Mouse (Mus musculus): ENCODE measurements around the gene Sod3.

Gene Sod3

DNA sequence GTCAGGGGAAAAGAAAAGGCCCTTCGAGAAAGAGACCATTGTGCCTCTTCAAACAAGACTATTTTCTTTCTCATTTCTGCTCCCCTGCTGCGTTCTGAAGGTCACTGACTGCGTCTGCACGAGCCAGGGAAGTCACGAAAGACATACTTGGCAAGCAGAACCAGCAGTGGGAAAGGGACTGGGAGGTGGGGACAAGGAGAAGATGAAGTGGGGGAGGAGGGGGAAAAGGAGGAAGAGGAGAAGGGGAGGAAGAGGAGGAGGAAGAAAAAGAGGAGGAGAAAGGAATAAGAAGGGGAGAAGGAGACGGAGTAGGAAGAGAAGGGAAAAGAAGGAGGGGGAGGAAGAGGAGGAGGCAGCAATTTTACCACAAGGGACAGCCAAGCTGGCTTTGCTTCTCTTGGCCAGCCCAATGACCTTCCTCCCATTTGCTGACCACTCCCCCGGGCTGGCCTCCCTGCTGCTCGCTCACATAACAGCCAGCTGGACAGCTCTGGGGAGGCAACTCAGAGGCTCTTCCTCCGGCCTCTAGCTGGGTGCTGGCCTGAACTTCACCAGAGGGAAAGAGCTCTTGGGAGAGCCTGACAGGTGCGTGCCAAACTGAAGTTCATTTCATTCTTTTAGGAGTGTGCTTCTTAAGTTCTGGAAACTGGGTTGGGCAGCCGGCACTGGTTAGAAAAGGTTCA, at the start of gene Sod3:
Sod3 (plus strand) TSS at position 324 of the 683 bp plus-strand sequence.
- DNase-seq: no peak

DNA sequence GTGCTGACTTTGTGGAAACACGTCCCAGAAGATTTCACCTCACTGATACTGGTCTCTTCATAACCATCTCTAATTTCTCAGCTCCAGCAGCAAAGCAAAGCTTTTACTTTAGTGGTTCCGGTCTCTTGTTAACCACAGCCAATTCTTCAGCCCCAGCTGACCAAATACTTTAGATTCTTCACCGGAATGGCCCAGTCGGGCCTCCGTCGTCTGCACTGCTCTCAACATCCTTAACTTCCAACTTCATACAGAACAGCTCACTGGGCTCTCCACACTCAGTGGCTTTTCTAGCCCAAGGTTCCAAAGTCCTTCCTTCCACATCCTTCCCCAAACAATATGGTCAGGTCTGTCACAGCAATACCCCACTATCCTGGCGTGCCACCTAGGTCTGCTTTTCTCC, 46.7 kb upstream of the Sod3 start:
- DNase-seq: no peak

DNA sequence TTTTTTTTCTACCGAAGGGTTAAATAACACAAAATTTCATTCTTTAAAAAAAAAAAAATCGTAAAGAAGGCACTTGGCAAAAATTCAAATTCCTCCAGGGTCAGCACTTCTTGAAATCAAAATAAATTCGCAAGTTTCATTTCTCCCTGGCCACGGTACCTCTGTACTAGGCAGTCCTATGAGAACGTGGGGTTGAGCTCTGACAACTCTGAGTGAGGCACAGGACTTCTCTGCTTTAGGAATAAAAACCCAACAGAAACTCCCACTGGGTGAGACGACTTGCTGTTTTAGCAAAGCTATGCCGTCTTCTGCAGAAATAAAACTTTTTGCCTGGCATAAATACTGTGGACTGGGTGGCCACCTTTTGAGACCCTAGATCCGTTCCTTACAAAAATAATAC, 44.1 kb upstream of the Sod3 start:
- DNase-seq: no peak

DNA sequence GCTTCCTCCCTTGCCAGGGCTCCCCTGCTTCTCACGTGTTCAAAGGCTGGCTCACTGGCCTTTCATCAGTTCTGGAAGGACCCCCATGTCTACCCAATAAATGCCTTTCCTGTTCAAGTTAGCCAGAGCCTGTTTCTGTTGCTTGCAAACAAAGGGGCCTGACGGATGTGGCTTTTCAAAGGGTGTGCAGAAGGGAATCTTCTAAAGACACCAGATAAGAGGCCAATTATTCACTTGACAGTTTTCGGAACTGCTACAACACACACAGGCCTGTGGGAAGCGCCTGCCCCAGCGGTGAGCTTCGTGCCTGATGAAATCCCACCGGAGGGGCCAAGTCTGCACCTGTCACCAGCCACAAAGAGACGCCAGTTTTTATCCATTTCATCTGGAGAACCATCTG, 31.5 kb upstream of the Sod3 start:
- peak; percentile 8 for DNase-seq

DNA sequence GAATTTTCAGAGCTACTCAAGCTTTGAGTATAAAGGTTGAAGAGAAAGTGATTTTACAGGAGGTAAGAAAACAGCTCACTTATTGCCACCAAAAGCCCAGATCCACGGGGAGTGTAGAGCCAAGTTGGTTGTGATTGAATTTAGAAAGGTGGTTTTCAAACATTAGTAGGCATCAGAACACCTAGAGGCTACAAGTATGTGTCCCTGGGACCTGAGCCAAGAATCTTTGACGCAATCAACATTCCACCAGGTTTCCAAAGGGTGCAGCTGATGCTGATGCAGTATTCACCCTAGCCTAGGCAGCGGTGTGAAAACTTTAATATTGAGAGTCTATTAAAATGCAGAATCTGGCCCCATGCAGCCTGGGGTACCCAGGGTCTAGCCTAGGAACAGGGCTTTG, 28.0 kb upstream of the Sod3 start:
- DNase-seq: no peak

DNA sequence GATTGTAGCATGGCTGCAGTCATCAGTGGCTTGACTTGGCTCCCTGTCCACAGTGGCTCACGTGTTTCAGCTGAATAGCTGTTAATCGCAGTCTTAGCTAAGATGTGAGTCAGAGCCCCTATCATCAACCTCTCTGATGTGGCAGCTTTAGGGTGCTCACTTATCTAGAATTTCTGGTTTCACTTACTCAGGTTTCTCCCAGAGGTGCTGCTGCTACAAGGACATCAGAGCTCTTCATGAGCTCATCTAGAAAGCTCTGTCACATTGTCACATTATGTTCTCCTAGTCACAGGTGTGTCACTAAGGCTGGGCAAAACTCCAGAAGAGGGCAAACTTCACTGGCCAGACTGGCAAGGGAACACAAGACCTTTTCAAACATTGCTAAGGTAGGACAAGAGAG, 24.5 kb upstream of the Sod3 start:
- no peak for DNase-seq

DNA sequence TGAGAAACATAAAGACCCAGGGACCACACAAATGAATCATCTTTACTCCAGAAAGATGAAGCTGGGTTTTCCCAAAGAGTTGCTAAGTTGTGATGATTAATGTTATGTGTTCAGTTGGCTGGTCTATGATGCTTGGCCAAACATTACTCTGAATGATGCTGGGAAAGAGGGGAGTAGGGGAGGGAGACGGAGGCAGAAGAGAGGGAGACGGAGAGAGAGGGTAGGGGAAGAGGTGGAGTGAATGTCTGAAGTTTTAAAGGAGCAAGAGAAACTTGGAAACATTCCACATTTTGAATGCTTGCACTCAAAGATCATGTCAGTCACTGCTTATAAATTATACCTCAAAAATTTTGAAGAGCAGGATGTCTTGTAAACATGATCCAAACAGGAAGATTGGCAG, 16.7 kb upstream of the Sod3 start:
- DNase-seq: no peak

DNA sequence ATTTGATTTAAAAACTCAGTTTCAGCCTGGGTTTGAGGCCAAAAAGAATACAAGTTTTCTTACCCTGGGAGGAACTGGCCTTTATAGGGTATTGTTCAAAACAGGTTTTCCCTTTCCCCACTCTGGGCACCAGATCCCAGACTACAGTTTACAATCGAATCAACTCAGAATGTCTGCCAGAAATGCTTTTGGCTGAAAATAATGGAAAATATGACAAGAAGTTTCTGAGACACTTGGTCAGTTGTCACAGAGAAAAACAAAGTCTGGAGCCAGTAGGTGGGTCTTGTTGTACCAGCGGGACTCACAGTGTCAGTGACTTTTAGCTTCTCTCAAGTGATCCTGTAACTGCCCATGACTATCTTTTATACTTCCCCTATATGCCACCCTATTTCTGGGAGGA, 13.1 kb upstream of the Sod3 start:
- DNase-seq: no peak

DNA sequence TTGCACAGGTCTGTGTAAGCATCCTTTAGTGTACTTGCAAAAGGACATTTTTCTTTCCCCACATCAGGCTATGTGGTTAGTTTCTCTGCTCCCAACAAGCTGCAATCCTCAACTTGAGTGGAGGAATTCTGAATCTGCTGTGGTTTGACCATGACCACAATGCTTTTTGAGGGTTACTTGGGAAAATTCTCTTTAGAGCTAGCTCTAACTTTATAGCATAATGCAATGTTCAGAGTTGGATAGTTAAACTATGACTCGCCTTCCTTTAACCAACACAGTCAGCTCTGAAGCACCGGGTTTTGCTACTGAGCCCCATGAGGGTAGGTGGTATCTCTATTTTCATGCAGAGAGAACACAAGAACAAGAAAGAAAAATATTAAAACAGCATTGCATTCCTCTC, 12.0 kb upstream of the Sod3 start:
- no peak for DNase-seq

DNA sequence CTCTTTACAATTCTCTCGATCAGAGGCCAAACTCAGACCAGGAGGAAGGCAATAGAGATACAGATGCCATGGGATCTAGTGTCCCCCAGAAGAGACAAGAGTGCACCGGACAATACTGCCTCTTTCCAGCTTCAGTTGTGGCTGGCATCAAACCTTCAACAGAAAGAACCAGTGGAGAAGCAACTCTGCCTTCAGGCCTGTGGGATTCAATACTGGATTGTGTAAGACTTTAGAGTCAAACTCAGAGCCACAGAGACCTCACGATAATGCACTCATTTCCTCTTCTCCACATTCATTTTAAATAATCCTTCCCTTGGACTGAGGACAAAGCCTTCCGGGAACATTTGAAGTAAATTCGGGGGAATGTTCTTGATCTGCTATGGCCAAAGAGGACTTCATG, 10.9 kb upstream of the Sod3 start:
- no peak for DNase-seq

DNA sequence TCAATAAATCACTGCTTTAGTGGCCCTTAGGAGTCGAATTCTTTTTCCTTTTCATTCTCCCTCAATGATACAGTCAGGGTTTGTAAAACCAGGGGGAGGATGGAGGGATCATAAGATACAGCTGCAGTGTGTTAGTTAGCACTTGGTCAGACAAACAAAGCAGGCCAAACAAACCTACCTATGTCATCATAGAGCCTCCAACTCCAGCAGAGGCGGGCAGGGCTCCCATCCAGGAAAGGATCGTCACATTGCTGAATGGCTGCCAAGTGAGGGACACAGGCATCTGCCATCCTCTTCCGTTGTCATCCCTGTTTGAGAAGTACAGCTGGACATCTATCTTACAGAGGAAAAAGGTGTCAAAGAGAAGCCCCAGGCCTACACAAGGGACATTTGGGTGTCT, 9.2 kb upstream of the Sod3 start:
- DNase-seq: no peak

DNA sequence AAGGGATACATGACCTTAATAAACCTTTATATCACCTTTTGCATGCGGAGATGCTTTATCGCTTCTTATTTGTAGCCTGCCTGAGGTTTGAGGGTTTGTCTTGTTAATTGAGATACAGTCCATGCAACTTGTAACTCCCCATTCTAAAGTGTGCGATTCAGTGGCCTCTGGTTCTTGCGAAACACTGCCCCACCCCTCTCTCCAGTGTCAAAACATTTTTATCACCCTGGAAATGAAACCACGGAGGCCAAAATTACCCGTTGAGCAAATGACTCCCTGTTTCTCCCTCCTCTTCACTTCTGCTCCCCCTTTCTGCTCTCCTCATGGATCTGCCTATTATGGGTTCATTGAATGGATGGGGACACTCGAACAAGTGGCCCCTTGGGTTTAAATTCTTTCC, 8.0 kb upstream of the Sod3 start:
- DNase-seq: no peak

DNA sequence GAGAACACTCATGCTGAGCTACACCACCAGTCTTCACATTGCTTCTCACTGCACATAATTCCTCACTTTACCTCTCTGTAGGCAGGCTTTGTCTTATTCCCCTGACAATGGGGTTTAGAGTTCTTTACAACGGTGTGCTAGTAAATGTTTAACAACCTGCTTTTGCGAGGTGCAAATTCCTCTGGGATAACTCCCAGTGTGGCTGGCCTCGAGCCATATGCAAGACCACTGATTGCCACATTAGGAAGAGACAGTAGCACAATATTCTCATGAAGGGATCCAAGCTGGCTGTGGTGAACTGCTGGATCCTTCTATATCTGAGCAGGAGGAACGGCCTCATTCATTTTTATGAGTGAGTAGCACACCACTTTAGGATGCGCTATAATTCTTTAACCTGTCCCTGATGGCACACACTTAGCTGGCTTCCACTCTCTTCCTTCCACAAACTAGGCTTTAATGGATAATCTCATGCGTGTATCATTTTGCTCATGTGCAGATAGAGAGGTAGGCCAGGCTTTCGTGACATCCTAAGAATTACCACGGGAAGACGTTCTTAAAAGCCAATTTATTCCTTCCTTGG, 6.3 kb upstream of the Sod3 start:
- no peak for DNase-seq

DNA sequence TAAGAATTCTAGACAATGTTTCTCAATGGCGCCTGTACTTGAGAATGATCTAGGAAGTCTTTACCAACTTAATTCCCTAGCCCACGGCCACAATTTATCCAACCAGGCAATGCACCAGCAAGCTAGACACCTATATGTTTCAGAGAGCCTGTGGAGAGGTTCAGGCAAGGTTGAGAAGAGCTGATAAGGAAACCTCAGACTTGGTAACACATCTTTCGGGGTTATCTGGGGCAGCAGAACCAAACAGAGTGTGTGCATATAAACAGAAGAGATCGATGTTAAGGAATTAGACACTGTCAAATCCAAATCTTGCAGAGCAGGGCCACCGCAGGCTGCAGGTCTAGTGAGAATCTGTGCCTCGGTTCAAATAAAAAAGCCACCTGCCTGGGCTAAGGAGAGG, 5.5 kb upstream of the Sod3 start:
- no peak for DNase-seq

DNA sequence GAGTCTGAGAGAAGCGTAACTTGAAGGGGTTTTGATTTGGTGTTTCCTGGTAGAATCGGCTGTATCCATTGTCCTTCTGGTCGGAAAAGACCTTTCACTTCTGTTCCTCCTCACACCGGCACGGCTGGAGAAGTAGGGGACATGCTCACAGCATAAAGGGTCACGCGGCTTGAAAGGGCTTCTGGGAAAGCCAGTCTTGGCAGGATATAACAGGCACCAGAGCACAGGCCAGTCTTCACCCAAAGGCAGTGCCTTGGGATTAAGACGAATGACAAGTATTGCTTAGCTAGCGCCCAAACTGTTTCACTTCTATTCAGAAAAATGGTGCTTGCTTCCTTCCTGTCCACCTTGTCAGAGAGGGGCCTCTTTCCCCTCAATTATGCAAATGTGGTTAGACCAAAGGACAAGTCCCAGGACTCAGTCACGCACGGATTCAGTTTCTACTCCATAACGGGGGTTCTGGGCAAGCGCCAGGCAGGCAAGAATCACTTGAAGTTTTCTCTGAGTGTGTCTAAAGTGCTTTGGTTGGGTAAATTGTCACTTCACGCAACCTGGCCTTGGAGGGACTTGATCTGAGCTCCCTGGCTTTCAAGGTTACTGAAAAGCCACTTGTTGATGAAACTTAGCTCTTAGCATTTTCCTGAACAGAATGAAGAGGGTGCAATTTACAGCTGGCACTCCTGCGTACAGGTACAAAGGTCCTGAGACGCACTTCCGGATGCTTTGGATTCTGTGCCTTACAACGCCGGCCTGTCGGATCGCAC, 3.1 kb upstream of the Sod3 start:
- DNase-seq: no peak

DNA sequence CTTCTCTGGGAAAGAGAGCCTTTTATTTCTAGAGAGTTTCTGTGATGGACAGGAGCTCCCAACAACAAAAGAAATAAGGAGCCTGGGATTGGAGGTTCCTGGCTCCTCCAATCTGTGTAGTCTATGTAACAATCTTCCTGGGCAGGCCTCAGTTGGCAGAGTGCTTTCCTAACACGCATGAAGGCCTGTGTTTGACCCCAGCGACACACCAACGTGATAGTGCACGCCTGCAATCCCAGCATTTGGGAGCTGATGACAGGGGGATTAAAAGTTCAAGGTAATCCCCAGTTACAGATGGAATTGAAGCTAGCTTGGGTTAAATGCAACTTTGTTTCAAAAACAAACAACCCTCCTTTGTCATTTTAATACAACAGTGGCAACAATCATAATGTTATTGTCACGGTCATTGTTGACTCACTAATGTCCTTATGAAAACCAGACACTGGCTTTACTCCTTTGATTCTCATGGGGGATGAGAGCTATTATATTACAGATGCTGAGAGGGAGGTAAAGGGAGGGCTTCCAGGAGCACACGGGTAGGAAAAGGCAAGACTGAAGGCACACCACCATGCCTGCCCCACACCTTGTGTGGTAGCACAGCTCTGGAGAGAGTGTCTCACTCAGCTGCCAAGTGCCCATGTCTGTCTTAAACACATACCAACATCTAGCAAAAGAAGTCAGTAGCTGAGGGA, 669 bp upstream of the Sod3 start:
- no peak for DNase-seq

DNA sequence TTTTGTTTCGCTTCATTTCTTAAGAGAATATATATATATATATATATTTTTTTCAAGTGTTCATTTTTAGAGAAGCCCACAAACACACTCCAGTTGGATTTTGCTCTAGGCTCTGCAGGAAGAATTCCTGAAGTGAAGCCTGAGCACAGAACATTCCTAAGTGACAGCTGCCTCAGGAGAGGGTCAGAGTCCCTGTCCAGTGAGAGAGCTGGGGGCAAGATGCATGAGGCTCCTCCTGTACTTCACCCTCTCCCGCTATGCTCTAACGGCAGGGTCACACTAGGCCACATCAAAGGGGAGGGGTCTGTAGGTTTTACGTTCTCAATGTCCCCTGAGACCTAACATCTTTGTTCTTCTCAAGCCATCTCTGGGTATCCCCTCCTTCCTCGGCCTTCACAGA, 930 bp downstream of the Sod3 start:
- DNase-seq: no peak

DNA sequence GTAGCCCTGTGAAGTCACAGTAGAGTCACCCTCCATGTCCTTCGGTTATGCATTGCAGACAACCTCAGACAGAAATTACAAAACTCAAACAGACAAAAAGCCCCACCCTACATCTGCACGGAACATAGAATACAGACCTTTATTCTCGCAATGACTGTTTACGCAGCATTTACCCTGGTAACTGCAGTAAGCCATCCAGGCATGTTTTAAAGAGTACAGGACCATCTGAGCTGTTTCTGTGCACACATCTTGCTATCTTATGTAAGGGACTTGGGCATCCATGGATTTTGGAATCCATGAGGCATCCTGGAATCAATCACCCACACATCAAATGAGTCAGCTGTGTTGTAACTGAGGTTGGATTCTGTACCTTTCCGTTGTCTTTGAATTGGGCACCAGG, 2.3 kb downstream of the Sod3 start:
- DNase-seq: no peak

DNA sequence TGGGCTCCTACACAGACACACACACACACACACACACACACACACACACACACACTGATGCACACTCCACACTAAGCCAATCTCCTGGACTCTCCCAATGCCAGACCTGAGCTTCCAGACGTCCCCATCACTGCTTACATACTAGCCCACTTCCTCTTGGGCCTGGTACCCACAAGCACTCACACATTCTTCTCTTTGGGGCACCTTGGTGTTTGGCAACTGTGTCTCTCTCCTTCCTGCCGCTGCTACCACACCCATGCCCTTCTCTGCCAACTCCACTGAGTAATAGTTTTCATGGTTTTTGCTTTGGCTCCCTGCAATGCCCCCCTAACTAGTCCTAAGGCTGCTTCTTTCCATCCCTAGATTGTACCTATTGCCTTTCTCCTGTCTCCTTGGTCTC, 3.1 kb downstream of the Sod3 start:
- DNase-seq: no peak

DNA sequence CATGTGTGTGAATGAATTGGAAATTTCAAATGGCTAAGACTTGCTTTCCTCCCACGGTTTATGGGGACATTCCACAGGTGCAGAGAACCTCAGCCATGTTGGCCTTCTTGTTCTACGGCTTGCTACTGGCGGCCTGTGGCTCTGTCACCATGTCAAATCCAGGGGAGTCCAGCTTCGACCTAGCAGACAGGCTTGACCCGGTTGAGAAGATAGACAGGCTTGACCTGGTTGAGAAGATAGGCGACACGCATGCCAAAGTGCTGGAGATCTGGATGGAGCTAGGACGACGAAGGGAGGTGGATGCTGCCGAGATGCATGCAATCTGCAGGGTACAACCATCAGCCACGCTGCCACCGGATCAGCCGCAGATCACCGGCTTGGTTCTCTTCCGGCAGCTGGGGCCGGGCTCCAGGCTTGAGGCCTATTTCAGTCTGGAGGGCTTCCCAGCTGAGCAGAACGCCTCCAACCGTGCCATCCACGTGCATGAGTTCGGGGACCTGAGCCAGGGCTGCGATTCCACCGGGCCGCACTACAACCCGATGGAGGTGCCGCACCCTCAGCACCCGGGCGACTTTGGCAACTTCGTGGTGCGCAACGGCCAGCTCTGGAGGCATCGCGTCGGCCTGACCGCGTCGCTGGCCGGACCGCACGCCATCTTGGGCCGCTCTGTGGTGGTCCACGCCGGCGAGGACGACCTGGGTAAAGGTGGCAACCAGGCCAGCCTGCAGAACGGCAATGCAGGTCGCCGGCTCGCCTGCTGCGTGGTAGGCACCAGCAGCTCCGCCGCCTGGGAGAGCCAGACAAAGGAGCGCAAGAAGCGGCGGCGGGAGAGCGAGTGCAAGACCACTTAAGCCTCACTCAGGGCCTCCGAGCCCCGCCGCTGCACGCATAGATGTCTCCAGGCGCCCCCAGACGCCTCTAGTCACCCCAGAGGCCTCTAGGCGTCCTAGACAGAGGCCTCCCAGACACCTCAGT, 4.6 kb downstream of the Sod3 start:
- DNase-seq: no peak

DNA sequence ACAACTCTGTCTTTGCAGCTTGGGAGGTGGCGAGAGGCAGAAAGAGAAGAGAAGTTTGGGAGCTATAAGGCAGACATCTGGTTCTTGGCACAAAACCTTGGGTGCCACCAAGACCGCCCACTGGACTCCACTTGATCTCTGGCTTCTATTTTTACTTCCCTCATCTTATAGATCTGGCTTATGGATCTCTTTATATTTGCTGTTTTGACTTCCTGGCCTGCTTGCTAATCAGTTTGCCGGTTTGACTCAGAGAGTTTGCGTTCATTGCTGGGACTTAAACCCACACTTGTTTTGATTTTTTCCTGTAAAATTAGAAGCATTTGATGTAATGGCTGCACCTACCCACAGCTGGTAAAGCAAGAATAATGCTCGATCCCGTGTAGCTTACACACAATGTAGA, 7.3 kb downstream of the Sod3 start:
- no peak for DNase-seq

DNA sequence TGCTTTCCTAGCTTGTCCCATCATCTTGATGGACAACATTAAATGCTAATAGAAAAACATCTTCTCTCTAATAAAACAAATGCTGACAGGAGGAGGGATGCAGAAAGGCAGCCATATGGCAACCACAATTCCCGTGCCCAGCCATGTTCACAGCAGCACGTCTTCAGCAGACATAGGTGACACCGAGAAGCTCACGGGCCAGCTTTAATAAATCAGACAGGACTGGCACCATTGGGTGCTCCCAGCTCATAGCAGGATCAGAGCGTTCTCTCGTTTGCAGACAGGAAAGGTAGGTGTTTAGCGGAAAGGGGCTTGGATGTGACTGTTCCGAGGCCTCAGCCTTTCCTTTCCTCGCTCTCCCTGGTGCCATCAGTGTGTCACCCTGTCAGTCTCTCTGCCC, 12.3 kb downstream of the Sod3 start:
- no peak for DNase-seq

DNA sequence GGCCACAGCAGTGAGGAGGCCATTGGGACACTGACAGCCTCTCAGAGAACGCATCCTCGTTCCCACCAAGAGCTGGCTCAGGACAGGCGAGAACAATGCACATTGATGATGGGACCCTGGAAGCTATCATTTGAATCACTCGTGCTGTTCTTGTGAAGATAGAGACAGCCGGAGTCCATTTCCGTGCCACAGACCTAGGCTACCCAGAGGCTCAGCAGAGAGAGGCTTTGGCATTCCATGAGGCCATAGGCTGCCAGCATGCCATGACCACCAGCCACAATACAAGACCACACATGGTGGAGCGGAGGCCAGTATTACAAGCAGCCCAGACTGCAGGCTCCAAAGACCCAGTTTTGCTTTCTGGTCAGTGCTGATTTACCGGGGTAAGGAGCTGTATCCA, 19.2 kb downstream of the Sod3 start:
- DNase-seq: no peak
